In the genomic region with DNA sequence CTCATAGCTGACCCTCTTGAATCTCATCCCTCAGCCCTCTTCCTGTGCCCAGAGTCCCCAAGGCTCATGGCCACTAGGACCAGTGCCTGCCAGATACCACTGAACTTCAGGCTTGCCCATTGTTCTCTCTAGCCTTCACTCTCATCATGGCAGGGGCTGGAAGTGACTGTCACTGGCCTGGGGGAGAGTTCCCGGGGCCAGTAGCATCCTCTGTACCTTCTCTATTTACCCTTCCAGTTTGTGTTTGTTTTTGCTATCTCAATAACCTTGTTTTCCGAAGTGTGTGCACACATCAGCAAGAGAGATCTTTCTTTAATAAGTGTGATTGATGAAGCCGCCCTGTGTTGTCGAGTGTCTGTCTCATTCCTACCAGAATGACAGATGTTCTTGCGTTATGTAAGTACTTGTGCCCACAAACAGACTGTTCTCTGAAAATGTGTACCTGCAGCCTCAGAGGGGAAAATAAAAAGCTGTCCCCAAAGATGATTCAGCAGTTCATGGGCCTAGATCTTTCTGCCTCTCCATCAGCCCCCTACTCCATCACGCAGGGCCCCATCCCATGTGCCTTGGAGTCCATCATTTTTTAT, we compare ENCODE assay signal across 24 mouse cellular contexts.
DNase-seq lines count a peak whose midpoint lies in the region; ATAC-seq lines count a peak whose summit lies in the region.
"Had no signal": no experiment of that assay in that cellular context is flagged by ENCODE, and none has a peak within 500 bp of the region (broad histone marks: within the 10 kb centered on the region; RNA-seq: fewer than 3 reads in every experiment).

No protein-coding gene starts in this region.

- no peaks in the 10 kb centered on the region for H3K27me3 ChIP-seq in hindbrain, embryonic 13.5 days
- H3K27me3 ChIP-seq in hindbrain, embryonic 12.5 days, result no peaks in the 10 kb centered on the region
- H3K27me3 ChIP-seq in neural tube, embryonic 15.5 days (replicated peaks), result no peaks in the 10 kb centered on the region
- H3K27me3 ChIP-seq: forebrain, embryonic 13.5 days had no signal

- ATAC-seq in hindbrain, embryonic 13.5 days (ENCODE audit: low FRiP score), result no peak
- ATAC-seq in hindbrain, embryonic 12.5 days (ENCODE audit: low FRiP score), result no peak
- no peak for ATAC-seq in neural tube, embryonic 15.5 days (ENCODE audit: low FRiP score)
- ATAC-seq: activated CD4-positive, CD25-positive, alpha-beta regulatory T cell, adult 4 months; CD4-positive, CD25-positive, alpha-beta regulatory T cell, adult 4 months; forebrain, embryonic 13.5 days; forebrain, embryonic 16.5 days; hindbrain, postnatal 0 days; inflammation-experienced regulatory T-cells, adult 6 months; intestine, embryonic 16.5 days had no signal

- H3K9ac ChIP-seq in hindbrain, embryonic 13.5 days, result no peak overlapping the region
- H3K9ac ChIP-seq in hindbrain, embryonic 12.5 days, result no peak overlapping the region
- no peak overlapping the region for H3K9ac ChIP-seq in neural tube, embryonic 15.5 days (replicated peaks)
- H3K9ac ChIP-seq: forebrain, embryonic 13.5 days had no signal

- no peak overlapping the region for H3K4me2 ChIP-seq in hindbrain, embryonic 13.5 days
- H3K4me2 ChIP-seq in hindbrain, embryonic 12.5 days (replicated peaks), result no peak overlapping the region
- no peak overlapping the region for H3K4me2 ChIP-seq in neural tube, embryonic 15.5 days
- H3K4me2 ChIP-seq: forebrain, embryonic 13.5 days had no signal

- peaks cover 18% of the 10 kb centered on the region for H3K4me1 ChIP-seq in hindbrain, embryonic 13.5 days (replicated peaks)
- no peaks in the 10 kb centered on the region for H3K4me1 ChIP-seq in hindbrain, embryonic 12.5 days
- no peaks in the 10 kb centered on the region for H3K4me1 ChIP-seq in neural tube, embryonic 15.5 days
- H3K4me1 ChIP-seq: forebrain, embryonic 10.5 days; heart, embryonic 10.5 days had no signal

- no peak overlapping the region for H3K4me3 ChIP-seq in hindbrain, embryonic 13.5 days
- no peak overlapping the region for H3K4me3 ChIP-seq in hindbrain, embryonic 12.5 days
- H3K4me3 ChIP-seq in neural tube, embryonic 15.5 days (replicated peaks), result no peak overlapping the region
- H3K4me3 ChIP-seq: forebrain, embryonic 10.5 days; forebrain, embryonic 13.5 days; heart, adult 2 months; heart, embryonic 10.5 days; hindbrain, embryonic 10.5 days had no signal

- H3K27ac ChIP-seq in hindbrain, embryonic 13.5 days, result peak overlapping the region; percentile 64
- no peak overlapping the region for H3K27ac ChIP-seq in hindbrain, embryonic 12.5 days
- H3K27ac ChIP-seq in neural tube, embryonic 15.5 days (replicated peaks), result 0 out of 2 replicates have a peak overlapping the region, but pooled peaks have one; percentile 18
- H3K27ac ChIP-seq: forebrain, embryonic 10.5 days; forebrain, embryonic 13.5 days; heart, adult 2 months; heart, embryonic 10.5 days; hindbrain, embryonic 10.5 days; hindbrain, postnatal 0 days had no signal

- WGBS in hindbrain, embryonic 13.5 days, result 76% methylated on average over 6 of the region's 6 CpGs
- WGBS in hindbrain, embryonic 12.5 days, result 82% methylated on average over 6 of the region's 6 CpGs
- WGBS in neural tube, embryonic 15.5 days, result 75% methylated on average over 6 of the region's 6 CpGs

- peaks cover 9% of the 10 kb centered on the region for H3K36me3 ChIP-seq in hindbrain, embryonic 13.5 days
- H3K36me3 ChIP-seq in hindbrain, embryonic 12.5 days, result no peaks in the 10 kb centered on the region
- H3K36me3 ChIP-seq in neural tube, embryonic 15.5 days, result no peaks in the 10 kb centered on the region
- H3K36me3 ChIP-seq: heart, embryonic 10.5 days had no signal

- H3K9me3 ChIP-seq in hindbrain, embryonic 13.5 days, result no peaks in the 10 kb centered on the region
- H3K9me3 ChIP-seq in hindbrain, embryonic 12.5 days (replicated peaks), result no peaks in the 10 kb centered on the region
- H3K9me3 ChIP-seq in neural tube, embryonic 15.5 days (replicated peaks), result no peaks in the 10 kb centered on the region
- H3K9me3 ChIP-seq: forebrain, embryonic 10.5 days; forebrain, embryonic 13.5 days; heart, embryonic 10.5 days; hindbrain, embryonic 10.5 days had no signal

- DNase-seq in layer of hippocampus, adult 9-11 months, result peak; percentile 19
- DNase-seq in layer of hippocampus, adult 11-12 months (ENCODE audit: low spot score), result no peak
- DNase-seq in brain, adult 2 months (ENCODE audit: low read depth, low spot score), result peak; percentile 35
- DNase-seq: adrenal gland, adult 8-10 months; adrenal gland, postnatal 25 days; cerebellum, adult 18-20 months; cerebellum, adult 9-10 months; cerebellum, postnatal 14 days; gastrocnemius, postnatal 25 days; heart, adult 2 months; heart, postnatal 36 days had no signal
